Mouse (Mus musculus): ENCODE data around the gene Npas3.

Gene Npas3

DNA sequence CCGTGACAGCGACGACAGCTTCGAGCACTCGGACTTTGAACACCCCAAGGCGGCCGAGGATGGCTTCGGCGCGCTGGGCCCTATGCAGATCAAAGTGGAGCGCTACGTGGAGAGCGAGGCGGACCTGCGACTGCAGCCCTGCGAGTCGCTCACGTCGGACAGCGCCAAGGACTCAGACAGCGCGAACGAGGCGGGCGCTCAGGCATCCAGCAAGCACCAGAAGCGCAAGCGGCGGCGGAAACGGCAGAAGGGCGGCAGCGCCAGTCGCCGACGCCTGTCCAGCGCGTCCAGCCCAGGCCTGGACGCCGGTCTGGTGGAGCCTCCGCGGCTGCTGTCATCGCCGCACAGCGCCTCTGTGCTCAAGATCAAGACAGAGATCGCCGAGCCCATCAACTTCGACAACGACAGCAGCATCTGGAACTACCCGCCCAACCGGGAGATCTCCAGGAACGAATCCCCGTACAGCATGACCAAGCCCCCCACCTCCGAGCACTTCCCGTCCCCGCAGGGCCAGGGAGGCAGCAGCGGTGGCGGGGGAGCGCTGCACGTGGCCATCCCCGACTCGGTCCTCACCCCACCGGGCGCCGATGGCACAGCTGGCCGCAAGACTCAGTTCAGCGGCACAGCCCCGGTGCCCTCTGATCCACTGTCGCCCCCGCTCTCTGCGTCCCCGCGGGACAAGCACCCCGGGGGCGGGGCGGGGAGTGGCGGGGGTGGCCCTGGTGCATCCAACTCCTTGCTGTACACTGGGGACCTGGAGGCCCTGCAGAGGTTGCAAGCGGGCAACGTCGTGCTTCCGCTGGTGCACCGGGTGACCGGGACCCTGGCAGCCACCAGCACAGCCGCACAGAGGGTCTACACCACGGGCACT lies 819.6 kb downstream of the Npas3 start:
- no peak for DNase-seq

GRCm38 (mm10) chr12:54068757-54069146 lies 820.3 kb downstream of the Npas3 start:
- DNase-seq = no peak

DNA sequence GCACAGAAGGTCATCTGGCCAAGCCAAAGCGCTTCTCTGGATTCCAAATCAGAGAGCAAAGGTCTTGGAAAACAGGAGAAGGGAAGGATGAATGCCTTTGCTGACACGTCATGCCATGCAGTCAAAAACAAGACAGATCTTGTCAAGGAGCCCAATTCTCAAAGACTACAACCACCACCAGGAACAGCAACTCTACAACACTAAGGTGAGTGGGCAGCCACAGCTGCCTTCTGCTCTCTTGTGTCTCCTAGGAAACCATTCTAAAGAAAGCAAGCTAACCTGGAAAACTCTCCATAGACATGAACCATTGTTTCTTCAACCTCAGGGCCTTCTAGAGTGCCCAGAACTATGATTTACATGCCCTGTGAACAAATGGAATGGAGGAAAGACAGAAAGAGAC lies 825.5 kb downstream of the Npas3 start:
- DNase-seq = no peak

DNA sequence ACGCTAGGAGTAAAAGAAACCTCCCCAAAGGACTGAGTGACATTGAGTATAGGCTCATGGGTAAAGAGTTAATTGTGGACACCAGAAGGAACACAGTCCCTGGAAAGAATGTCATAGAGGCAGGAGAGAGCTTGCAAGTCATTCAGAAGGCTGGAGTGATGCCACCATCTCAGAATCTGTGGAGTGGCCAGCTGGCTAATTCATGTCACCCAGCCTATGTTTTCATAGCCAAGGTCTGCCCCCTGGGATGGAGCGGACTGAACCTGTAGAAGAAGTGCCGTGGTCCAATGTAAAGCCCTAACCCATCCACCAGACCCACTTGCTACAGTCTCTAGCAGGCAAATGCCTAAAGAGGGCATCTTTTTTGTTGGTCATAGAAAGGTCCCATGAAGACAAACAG lies 832.5 kb downstream of the Npas3 start:
- no peak for DNase-seq

DNA sequence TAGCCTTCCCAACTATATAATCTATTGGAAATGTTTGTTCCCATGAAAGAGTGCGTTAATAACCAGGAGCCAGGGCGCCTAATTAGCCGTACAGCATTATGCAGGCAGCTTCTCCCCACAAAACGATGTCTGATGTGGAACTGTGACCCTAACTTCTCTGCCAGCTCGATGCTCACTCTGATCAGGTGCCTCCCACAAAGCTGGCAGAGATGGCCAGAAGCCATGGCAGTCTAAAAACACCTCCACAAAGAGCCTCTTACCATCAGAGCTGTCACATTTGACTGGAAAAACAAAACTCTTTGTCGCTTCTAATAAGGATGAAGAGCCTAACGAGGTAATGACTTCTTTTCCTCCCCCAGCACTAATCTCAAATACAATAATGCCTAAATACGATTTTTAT lies 845.3 kb downstream of the Npas3 start:
- no peak for DNase-seq

DNA sequence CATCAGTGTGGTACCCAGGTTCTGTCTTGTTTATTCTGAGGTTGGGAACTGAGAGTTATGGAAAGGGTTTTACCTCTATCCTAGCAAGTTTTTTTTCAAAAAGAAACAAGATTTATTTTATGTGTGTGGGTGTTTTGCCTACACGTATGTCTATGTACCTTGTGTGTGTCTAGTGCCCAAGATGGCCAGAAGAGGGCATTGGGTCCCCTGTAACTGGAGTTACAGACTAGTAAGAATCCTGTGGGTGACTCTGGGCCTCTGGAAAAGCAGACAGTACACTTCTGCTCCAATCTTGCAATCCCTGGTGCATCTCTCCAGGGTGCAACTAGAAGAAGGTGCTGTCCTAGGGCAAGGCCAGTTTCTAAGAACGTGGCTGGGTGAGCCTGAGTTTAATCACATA lies 848.0 kb downstream of the Npas3 start:
- no peak for DNase-seq

GRCm38 (mm10) chr12:54098136-54098535 lies 849.7 kb downstream of the Npas3 start:
- DNase-seq = no peak

- peak; percentile 53 to 62 for DNase-seq
Observed at GRCm38 (mm10) chr12:54098785-54099184, 850.3 kb downstream of the Npas3 start.

DNA sequence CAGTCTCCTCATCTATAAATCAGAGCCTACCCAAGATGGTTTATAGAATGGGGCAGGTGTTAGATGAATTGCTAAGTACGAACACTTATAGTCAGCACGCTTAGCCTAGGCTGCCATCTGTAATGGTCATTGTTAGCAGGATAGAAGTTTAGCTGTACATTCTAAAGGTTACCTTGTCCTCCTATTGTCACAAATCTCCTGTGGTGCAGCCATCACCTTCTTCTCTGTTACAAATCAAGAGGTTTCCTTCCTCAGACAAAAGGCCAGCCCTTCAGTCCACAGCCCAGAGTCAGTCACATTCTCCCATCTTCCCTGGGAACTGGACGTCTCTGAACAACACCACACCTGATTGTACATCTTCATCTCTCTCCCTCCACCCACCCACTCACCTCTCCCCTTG lies 851.0 kb downstream of the Npas3 start:
- DNase-seq = no peak

GRCm38 (mm10) chr12:54101307-54101870 lies 852.9 kb downstream of the Npas3 start:
- DNase-seq = no peak

DNA sequence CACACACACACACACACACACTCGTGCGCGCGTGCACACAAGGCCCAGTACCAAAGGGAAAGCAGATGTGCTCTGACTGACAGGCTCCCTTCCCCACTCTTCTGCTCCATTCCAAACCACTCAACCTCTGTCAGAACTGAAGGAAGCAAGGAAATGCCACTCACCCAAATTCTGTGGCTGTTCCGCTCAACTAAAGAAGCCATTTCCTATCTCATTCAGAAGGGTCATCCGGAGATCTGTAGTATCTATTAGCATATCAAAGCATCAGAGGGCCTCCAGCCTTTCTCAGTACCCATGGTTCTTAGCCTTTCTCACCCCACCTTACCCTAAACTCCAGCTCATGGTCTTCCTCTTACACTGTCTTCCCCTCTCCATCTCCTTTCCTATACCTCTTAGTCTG lies 854.0 kb downstream of the Npas3 start:
- no peak for DNase-seq

GRCm38 (mm10) chr12:54105531-54105930 lies 857.1 kb downstream of the Npas3 start:
- no peak for DNase-seq

- DNase-seq = no peak
Observed at GRCm38 (mm10) chr12:54105946-54106345, 857.5 kb downstream of the Npas3 start.

DNA sequence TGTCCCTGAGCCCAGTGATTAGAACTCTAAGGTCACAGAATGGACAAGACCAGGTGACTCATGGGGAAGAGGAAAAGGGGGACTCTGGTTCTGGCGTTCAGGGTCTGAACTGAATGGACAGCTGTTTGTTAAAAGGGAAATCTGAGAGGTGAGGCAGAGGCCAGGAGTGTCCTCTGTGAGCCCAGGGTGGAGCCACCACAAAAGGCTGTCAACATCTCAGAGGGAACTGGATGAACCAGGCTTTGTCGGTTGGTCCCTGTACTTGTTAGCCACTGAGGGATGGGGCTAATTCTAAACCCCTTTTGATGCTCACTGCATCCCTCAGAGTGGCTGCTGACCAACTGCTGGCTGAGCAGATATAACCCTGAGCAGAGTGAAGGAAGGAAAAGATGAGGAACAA lies 861.9 kb downstream of the Npas3 start:
- DNase-seq = no peak

DNA sequence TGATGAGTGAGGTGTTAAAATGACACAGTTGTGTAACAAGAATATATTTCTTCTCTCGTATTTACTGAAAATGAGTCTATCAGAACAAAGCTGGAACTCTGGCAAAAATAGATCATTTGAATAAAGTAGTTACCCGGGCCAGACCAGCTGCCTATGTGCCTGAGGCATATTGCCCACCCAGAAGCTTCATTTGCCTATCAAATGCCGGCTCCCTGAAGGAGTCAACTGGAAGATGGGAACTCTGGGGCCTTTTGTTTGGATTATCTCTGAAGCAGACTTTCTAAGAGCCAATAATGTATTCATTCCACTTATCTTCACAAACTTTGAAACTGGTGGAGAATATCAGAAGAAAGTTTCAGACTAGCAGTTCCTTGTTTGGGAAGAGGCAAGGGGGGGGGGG lies 862.5 kb downstream of the Npas3 start:
- DNase-seq = no peak

DNA sequence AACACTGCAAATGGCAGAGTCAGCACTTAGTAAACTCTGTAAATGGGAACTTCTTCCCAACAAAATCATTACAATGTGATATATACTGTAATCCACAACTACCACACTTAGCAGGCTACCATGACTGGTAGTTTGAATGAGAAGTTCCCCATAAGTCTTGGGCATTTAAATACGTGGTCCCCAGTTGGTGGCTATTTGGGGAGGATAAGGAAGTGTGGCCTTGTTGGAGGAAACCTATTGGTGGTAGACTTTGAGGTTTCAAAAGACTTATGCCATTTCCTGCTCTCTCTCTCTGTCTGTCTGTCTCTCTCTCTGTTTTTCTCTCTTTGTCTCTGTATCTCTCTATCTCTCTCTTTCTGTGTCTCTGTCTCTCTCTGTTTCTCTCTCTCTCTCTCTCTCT lies 871.9 kb downstream of the Npas3 start:
- DNase-seq = no peak

GRCm38 (mm10) chr12:54121286-54121685 lies 872.8 kb downstream of the Npas3 start:
- DNase-seq = no peak
